Mouse (Mus musculus) frontal cortex, postnatal 36 days (tissue): ENCODE measurements around the gene Gm21188.
A peak's percentile ranks its signal among the peaks of the same experiment; 100 is the strongest.
"Not testable (repeated sequence)": the region's sequence is repeated elsewhere in the genome, so short reads cannot be mapped to it uniquely, and the experiment has no call there.

Source experiments
- DNase-seq, 2 experiments: peaks; one replicate each; pipeline ENCODE4 v3.0.0; 2022; ENCODE audit warnings: low spot score in 2 of 2

Gm21188 gene

GRCm38 (mm10) chr13:120026911-120027310, 25.1 kb downstream of the Gm21188 start, which contains the start of gene Gm36079:
TSS of gene Gm36079 (minus strand) at chr13:120027011.
- DNase-seq, result not testable (repeated sequence)

- not testable (repeated sequence) for DNase-seq
These were observed 25.6 kb downstream of the Gm21188 start for GRCm38 (mm10) chr13:120026373-120026772.

- peak in 1 of 2 experiments; percentile 47 for DNase-seq
These were observed 26.4 kb downstream of the Gm21188 start for GRCm38 (mm10) chr13:120025576-120025975.

- DNase-seq, result not testable (repeated sequence)
These were observed 27.0 kb downstream of the Gm21188 start for GRCm38 (mm10) chr13:120025004-120025403.

- DNase-seq, result not testable (repeated sequence)
These were observed 27.4 kb downstream of the Gm21188 start for GRCm38 (mm10) chr13:120024581-120024980.

- not testable (repeated sequence) for DNase-seq
These were observed 30.5 kb downstream of the Gm21188 start for GRCm38 (mm10) chr13:120021477-120021876.

GRCm38 (mm10) chr13:120015348-120016007, 36.5 kb downstream of the Gm21188 start:
- not testable (repeated sequence) for DNase-seq

GRCm38 (mm10) chr13:120013962-120014361, 38.0 kb downstream of the Gm21188 start:
- not testable (repeated sequence) for DNase-seq

- not testable (repeated sequence) for DNase-seq
These were observed 38.5 kb downstream of the Gm21188 start for GRCm38 (mm10) chr13:120013544-120013943.

- DNase-seq, result not testable (repeated sequence)
These were observed 41.9 kb downstream of the Gm21188 start for GRCm38 (mm10) chr13:120010068-120010467.

GRCm38 (mm10) chr13:119999215-119999614, 52.8 kb downstream of the Gm21188 start:
- not testable (repeated sequence) for DNase-seq

GRCm38 (mm10) chr13:119998442-119999086, 53.4 kb downstream of the Gm21188 start:
- DNase-seq, result not testable (repeated sequence)

- not testable (repeated sequence) for DNase-seq
These were observed 60.0 kb downstream of the Gm21188 start for GRCm38 (mm10) chr13:119991917-119992496.

- not testable (repeated sequence) for DNase-seq
These were observed 60.7 kb downstream of the Gm21188 start for GRCm38 (mm10) chr13:119991264-119991663.
